25 mouse cellular contexts compared by ENCODE assay signal in genomic region chr6:93979241-93979640, GRCm38 (mm10).
"Had no signal": no experiment of that assay in that cellular context is flagged by ENCODE, and none has a peak within 500 bp of the region (broad histone marks: within the 10 kb centered on the region; RNA-seq: fewer than 3 reads in every experiment).

No protein-coding gene starts in this region.

- H3K36me3 ChIP-seq: hindbrain, embryonic 12.5 days; intestine, embryonic 15.5 days; limb, embryonic 10.5 days; limb, embryonic 12.5 days; liver, embryonic 13.5 days; liver, embryonic 15.5 days had no signal

- DNase-seq: gastrocnemius, postnatal 14 days; gastrocnemius, postnatal 36 days; heart, adult 11 months; heart, adult 2 months; heart, postnatal 10 days; heart, postnatal 4 days; kidney, adult 18-20 months; kidney, adult 8-10 months; kidney, postnatal 10 days; kidney, postnatal 25 days; kidney, postnatal 4 days; layer of hippocampus, postnatal 36 days; liver; liver, embryonic 13.5 days; liver, postnatal 0 days had no signal

- H3K27me3 ChIP-seq: heart, embryonic 12.5 days; hindbrain, embryonic 12.5 days; intestine, embryonic 15.5 days; limb, embryonic 12.5 days; liver, embryonic 13.5 days; liver, embryonic 15.5 days had no signal

- H3K9me3 ChIP-seq: heart, embryonic 12.5 days; hindbrain, embryonic 12.5 days; intestine, embryonic 15.5 days; limb, embryonic 10.5 days; liver, embryonic 13.5 days; liver, embryonic 15.5 days had no signal

- H3K27ac ChIP-seq: heart, adult 2 months; hindbrain, embryonic 10.5 days; hindbrain, embryonic 12.5 days; hindbrain, embryonic 14.5 days; intestine, embryonic 15.5 days; layer of hippocampus, adult 2 months; left cerebral cortex, adult 2 months; limb, embryonic 10.5 days; limb, embryonic 12.5 days; liver, embryonic 13.5 days; liver, embryonic 15.5 days had no signal

- H3K4me1 ChIP-seq: intestine, embryonic 15.5 days; liver, embryonic 13.5 days; liver, embryonic 15.5 days had no signal

- H3K9ac ChIP-seq: heart, embryonic 12.5 days; hindbrain, embryonic 12.5 days; hindbrain, embryonic 14.5 days; intestine, embryonic 15.5 days; limb, embryonic 12.5 days; liver, embryonic 13.5 days; liver, embryonic 15.5 days; liver, postnatal 0 days had no signal

- H3K4me3 ChIP-seq: heart, adult 2 months; heart, embryonic 12.5 days; hindbrain, embryonic 10.5 days; hindbrain, embryonic 12.5 days; intestine, embryonic 15.5 days; layer of hippocampus, adult 2 months; left cerebral cortex, adult 2 months; limb, embryonic 10.5 days; limb, embryonic 12.5 days; liver, embryonic 13.5 days; liver, embryonic 15.5 days had no signal
